8 mouse cellular contexts compared by ENCODE assay signal in the genomic region with DNA sequence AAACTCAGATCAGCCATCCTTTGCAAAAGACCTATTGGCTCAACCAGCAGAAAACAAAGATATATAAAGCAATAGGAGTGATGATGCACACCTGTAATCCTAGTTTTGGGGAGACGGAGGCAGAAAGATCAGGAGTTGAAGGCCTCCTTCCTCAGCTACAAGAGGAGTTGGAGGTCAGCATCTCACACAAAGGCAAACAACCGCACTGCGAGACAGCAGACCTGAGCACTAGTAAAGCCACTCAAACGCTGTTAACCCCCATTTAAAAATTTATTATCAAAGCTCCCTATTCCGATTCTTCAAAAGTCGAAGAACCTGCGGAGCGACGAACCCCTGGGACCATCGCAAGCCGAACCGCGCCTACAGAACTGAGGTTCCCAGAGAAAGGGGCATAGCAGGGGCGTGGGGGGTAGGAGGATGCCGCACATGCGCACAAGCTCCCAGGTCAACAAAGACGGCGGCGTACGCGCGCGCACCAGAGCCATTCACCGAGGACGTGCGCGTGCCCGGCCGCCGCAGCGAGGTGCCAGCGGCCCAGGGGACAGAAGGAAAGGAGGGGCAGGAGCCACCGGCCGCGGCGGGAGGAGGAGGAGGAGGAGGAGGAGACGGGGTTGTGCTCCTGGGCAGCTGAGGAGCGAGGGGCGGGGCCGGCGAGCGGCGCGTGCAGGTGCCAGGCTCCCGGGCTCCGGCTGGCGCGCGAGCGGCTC. TPM values are rescaled to one million over a fixed set of nuclear protein-coding genes. Genes with fewer than 3 reads are reported as not detected.
DNase-seq lines count a peak whose midpoint lies in the region; ATAC-seq and TF ChIP-seq lines count a peak whose summit lies in the region.

No protein-coding gene starts in this region.

- intact Hi-C loops in heart, postnatal 36 days (cut with DNase I) = loop anchor here (1.0 to 5.0 kb wide), 3 partner anchors 43 to 149 kb away; a partner anchor contains a TSS

- ATAC-seq in forebrain, embryonic 15.5 days (replicated peaks) = peak; percentile 92
- ATAC-seq in lung, embryonic 14.5 days (ENCODE audit: insufficient read depth) = peak; percentile 93

- H3K4me2 ChIP-seq in forebrain, embryonic 15.5 days (replicated peaks) = peak overlapping the region; percentile 58
- H3K4me2 ChIP-seq in lung, embryonic 14.5 days = peak overlapping the region; percentile 64

- H3K27me3 ChIP-seq in forebrain, embryonic 15.5 days = no peaks in the 10 kb centered on the region
- no peaks in the 10 kb centered on the region for H3K27me3 ChIP-seq in lung, embryonic 14.5 days (ENCODE audit: insufficient read depth, low read length)
- H3K27me3 ChIP-seq in thymus, adult 2 months (ENCODE audit: control insufficient read depth, insufficient read depth, low read length) = no peaks in the 10 kb centered on the region

- H3K9me3 ChIP-seq in ES-E14 (ENCODE audit: control insufficient read depth, insufficient read depth, low read depth, low read length) = no peaks in the 10 kb centered on the region
- H3K9me3 ChIP-seq in forebrain, embryonic 15.5 days = no peaks in the 10 kb centered on the region
- no peaks in the 10 kb centered on the region for H3K9me3 ChIP-seq in lung, embryonic 14.5 days (ENCODE audit: low read depth, low read length)

- peak; percentile 92 for DNase-seq in ES-E14 (ENCODE audit: low read depth, low spot score)
- DNase-seq in cerebellum, adult 11-12 months = peak; percentile 97
- peak; percentile 93 for DNase-seq in heart, postnatal 36 days
- peak; percentile 94 to 96 for DNase-seq in layer of hippocampus, adult 2 months (ENCODE audit: low spot score in 2 of 2)
- peak; percentile 98 for DNase-seq in lung, embryonic 14.5 days
- DNase-seq in thymus, adult 2 months = peak; percentile 94

- WGBS in forebrain, embryonic 15.5 days = under 1% methylated on average over 40 of the region's 50 CpGs
- WGBS in lung, embryonic 14.5 days = 1% methylated on average over 35 of the region's 50 CpGs
- under 1% methylated on average over 49 of the region's 50 CpGs for WGBS in olfactory bulb, adult 2 months
- under 1% methylated on average over 47 of the region's 50 CpGs for WGBS in thymus, adult 2 months

- H3K4me3 ChIP-seq in ES-E14 (ENCODE audit: insufficient read depth in 1 of 2, low read depth in 1 of 2, low read length in 2 of 2, poor library complexity in 1 of 2, severe bottlenecking in 1 of 2) = peak overlapping the region; percentile 71 to 83
- H3K4me3 ChIP-seq in forebrain, embryonic 15.5 days = peak overlapping the region; percentile 87
- H3K4me3 ChIP-seq in layer of hippocampus, adult 2 months = peak overlapping the region; percentile 85
- H3K4me3 ChIP-seq in lung, embryonic 14.5 days (ENCODE audit: low read depth, low read length) = peak overlapping the region; percentile 95
- peak overlapping the region; percentile 94 for H3K4me3 ChIP-seq in olfactory bulb, adult 2 months (ENCODE audit: insufficient read depth, low read depth, low read length)
- peak overlapping the region; percentile 93 for H3K4me3 ChIP-seq in thymus, adult 2 months (ENCODE audit: control insufficient read depth, insufficient read depth, low read length)

- TF ChIP-seq CTCF in layer of hippocampus, adult 2 months (conservative IDR thresholded peaks at IDR 0.05) = no peak
- no peak for TF ChIP-seq CTCF in lung, embryonic 14.5 days (IDR thresholded peaks at IDR 0.05; ENCODE audit: low read depth)
- TF ChIP-seq CTCF in olfactory bulb, adult 2 months (IDR thresholded peaks at IDR 0.05; ENCODE audit: insufficient read depth, low read depth, low read length) = no peak
- TF ChIP-seq CTCF in thymus, adult 2 months (IDR thresholded peaks at IDR 0.05; ENCODE audit: borderline replicate concordance, control insufficient read depth, extremely low read depth, insufficient read depth, low read length, poor library complexity) = 0 out of 2 replicates have a peak, but pooled peaks have one; percentile 65

- TF ChIP-seq POLR2A in olfactory bulb, adult 2 months (IDR thresholded peaks at IDR 0.05; ENCODE audit: insufficient read depth, low read depth, low read length) = no peak; the same call in 1 of the 2 replicates
- TF ChIP-seq POLR2A in thymus, adult 2 months (IDR thresholded peaks at IDR 0.05; ENCODE audit: control insufficient read depth, extremely low read depth, insufficient read depth, low read length, poor library complexity) = peak; percentile 72

- no peaks in the 10 kb centered on the region for H3K36me3 ChIP-seq in ES-E14 (ENCODE audit: control insufficient read depth, insufficient read depth, low read length, poor library complexity, severe bottlenecking)
- no peaks in the 10 kb centered on the region for H3K36me3 ChIP-seq in forebrain, embryonic 15.5 days
- 0 out of 2 replicates have a peak, but pooled peaks cover 7% of the 10 kb centered on the region for H3K36me3 ChIP-seq in lung, embryonic 14.5 days (ENCODE audit: insufficient read depth)
- H3K36me3 ChIP-seq in thymus, adult 2 months (ENCODE audit: control insufficient read depth, insufficient read depth, low read length) = no peaks in the 10 kb centered on the region

- H3K9ac ChIP-seq in ES-E14 (ENCODE audit: insufficient read depth, low read depth, low read length, poor library complexity, severe bottlenecking) = peak overlapping the region; percentile 85
- H3K9ac ChIP-seq in forebrain, embryonic 15.5 days (replicated peaks) = peak overlapping the region; percentile 98
- peak overlapping the region; percentile 91 for H3K9ac ChIP-seq in lung, embryonic 14.5 days

- H3K27ac ChIP-seq in ES-E14 (ENCODE audit: insufficient read depth, low read depth, low read length, poor library complexity, severe bottlenecking) = peak overlapping the region; percentile 73
- peak overlapping the region; percentile 98 for H3K27ac ChIP-seq in forebrain, embryonic 15.5 days (replicated peaks)
- H3K27ac ChIP-seq in layer of hippocampus, adult 2 months = peak overlapping the region; percentile 94
- H3K27ac ChIP-seq in lung, embryonic 14.5 days (ENCODE audit: low read depth) = peak overlapping the region; percentile 97
- H3K27ac ChIP-seq in olfactory bulb, adult 2 months (ENCODE audit: insufficient read depth, low read depth, low read length) = peak overlapping the region; percentile 65
- no peak overlapping the region; the same call in 1 of the 2 replicates for H3K27ac ChIP-seq in thymus, adult 2 months (ENCODE audit: control insufficient read depth, insufficient read depth, low read length)

- in situ Hi-C loops in ES-E14 (cut with MboI; ENCODE audit: low sequenced_read_pairs in 2 of 2, unreplicated experiment in 2 of 2) = no loop called here

- H3K4me1 ChIP-seq in ES-E14 (ENCODE audit: control insufficient read depth in 2 of 2, insufficient read depth in 2 of 2, low read length in 2 of 2, poor library complexity in 1 of 2) = peaks cover 0 to 5% of the 10 kb centered on the region in 2 experiments; a peak in 2 of 4 replicates
- H3K4me1 ChIP-seq in forebrain, embryonic 15.5 days = peaks cover 40% of the 10 kb centered on the region
- 0 out of 2 replicates have a peak, but pooled peaks cover 5% of the 10 kb centered on the region for H3K4me1 ChIP-seq in lung, embryonic 14.5 days (ENCODE audit: insufficient read depth)
- H3K4me1 ChIP-seq in olfactory bulb, adult 2 months (ENCODE audit: control insufficient read depth, insufficient read depth, low read length) = peaks cover 8% of the 10 kb centered on the region; the same call in 1 of the 2 replicates
- H3K4me1 ChIP-seq in thymus, adult 2 months (replicated peaks; ENCODE audit: control insufficient read depth, insufficient read depth, low read length) = peaks cover 10% of the 10 kb centered on the region

TF ChIP-seq in ES-E14, 5 proteins besides CTCF, POLR2A, EP300 and RAD21:
- 0 out of 2 replicates have a peak, but pooled peaks have one; percentile 32 for TF ChIP-seq HCFC1 (IDR thresholded peaks at IDR 0.05; ENCODE audit: borderline replicate concordance, insufficient read depth, low read length)
- no peak for TF ChIP-seq CHD2 (IDR thresholded peaks at IDR 0.05; ENCODE audit: low read depth, low read length)
TF ChIP-seq in ES-E14: peak in this region for 1.

RNA-seq across cellular contexts. Expression of a gene that starts 0.4 kb away (rescaled TPM):
- 39.0 and 48.8 TPM in 2 replicates for total RNA-seq in ES-E14 (2012; rRNA removed)
- polyA plus RNA-seq in forebrain, embryonic 15.5 days (2015; fragmentation: Nextera tagmentation; extraction: Ambion mirVana) = 35.1 and 36.4 TPM in 2 replicates
- 10 to 100 TPM; 31.6 to 33.3 TPM for total RNA-seq in heart, postnatal 36 days (2021)
- 10 to 100 TPM; 50.0 to 50.5 TPM for total RNA-seq in layer of hippocampus, adult 2 months (2021)
- polyA plus RNA-seq in lung, embryonic 14.5 days (2014; fragmentation: Nextera tagmentation; extraction: Ambion mirVana) = 25.8 and 26.7 TPM in 2 replicates
- not detected in 2 replicates for polyA plus RNA-seq in olfactory bulb, adult 2 months (2012; ENCODE audit: insufficient read depth, insufficient read length, low replicate concordance, missing spikeins)
- polyA plus RNA-seq in thymus, adult 2 months (2012; rRNA removed) = 10.7 and 14.7 TPM in 2 replicates

RNA-seq across cellular contexts. Expression of a gene that starts 14.6 kb away (rescaled TPM):
- 180 TPM in 2 replicates for total RNA-seq in ES-E14 (2012; rRNA removed)
- polyA plus RNA-seq in forebrain, embryonic 15.5 days (2015; fragmentation: Nextera tagmentation; extraction: Ambion mirVana) = 202 and 214 TPM in 2 replicates
- total RNA-seq in heart, postnatal 36 days (2021) = 10 to 100 TPM; 45.5 to 48.9 TPM
- total RNA-seq in layer of hippocampus, adult 2 months (2021) = 10 to 100 TPM; 49.0 to 53.1 TPM
- 202 and 207 TPM in 2 replicates for polyA plus RNA-seq in lung, embryonic 14.5 days (2014; fragmentation: Nextera tagmentation; extraction: Ambion mirVana)
- not detected in 2 replicates for polyA plus RNA-seq in olfactory bulb, adult 2 months (2012; ENCODE audit: insufficient read depth, insufficient read length, low replicate concordance, missing spikeins)
- polyA plus RNA-seq in thymus, adult 2 months (2012; rRNA removed) = 41.8 and 42.8 TPM in 2 replicates

RNA-seq across cellular contexts. Expression of a gene that starts 43.1 kb away (rescaled TPM):
- total RNA-seq in ES-E14 (2012; rRNA removed) = 59.1 and 66.7 TPM in 2 replicates
- 63.9 and 66.1 TPM in 2 replicates for polyA plus RNA-seq in forebrain, embryonic 15.5 days (2015; fragmentation: Nextera tagmentation; extraction: Ambion mirVana)
- total RNA-seq in heart, postnatal 36 days (2021) = 10 to 100 TPM; 64.4 to 72.6 TPM
- total RNA-seq in layer of hippocampus, adult 2 months (2021) = 10 to 100 TPM; 50.5 to 52.3 TPM
- polyA plus RNA-seq in lung, embryonic 14.5 days (2014; fragmentation: Nextera tagmentation; extraction: Ambion mirVana) = 98.1 and 99.2 TPM in 2 replicates
- polyA plus RNA-seq in olfactory bulb, adult 2 months (2012; ENCODE audit: insufficient read depth, insufficient read length, low replicate concordance, missing spikeins) = not detected in 2 replicates
- 64.5 and 74.9 TPM in 2 replicates for polyA plus RNA-seq in thymus, adult 2 months (2012; rRNA removed)

RNA-seq across cellular contexts. Expression of a gene that starts 57.0 kb away (rescaled TPM):
- total RNA-seq in ES-E14 (2012; rRNA removed) = 29.9 and 40.6 TPM in 2 replicates
- polyA plus RNA-seq in forebrain, embryonic 15.5 days (2015; fragmentation: Nextera tagmentation; extraction: Ambion mirVana) = 28.3 and 30.9 TPM in 2 replicates
- total RNA-seq in heart, postnatal 36 days (2021) = 1 to 10 TPM; 9.3 to 9.5 TPM
- 10 to 100 TPM; 17.4 to 17.7 TPM for total RNA-seq in layer of hippocampus, adult 2 months (2021)
- polyA plus RNA-seq in lung, embryonic 14.5 days (2014; fragmentation: Nextera tagmentation; extraction: Ambion mirVana) = 40.0 and 42.6 TPM in 2 replicates
- polyA plus RNA-seq in olfactory bulb, adult 2 months (2012; ENCODE audit: insufficient read depth, insufficient read length, low replicate concordance, missing spikeins) = not detected in 2 replicates
- polyA plus RNA-seq in thymus, adult 2 months (2012; rRNA removed) = 23.7 and 26.4 TPM in 2 replicates

Comparison
In these comparisons a context has a peak if more than half of its experiments do, and no peak if none do; other contexts are left out.
1. RNA of a gene that starts 14.6 kb away (polyA plus RNA-seq): 202 to 207 TPM in lung, embryonic 14.5 days, 202 to 214 TPM in forebrain, embryonic 15.5 days and 41.8 to 42.8 TPM in thymus, adult 2 months; not detected in olfactory bulb, adult 2 months; every median in the first group is over 10 times any median in the second.
2. Peak in every context shown above with its lines, with median percentiles within 50 percentile points of each other: DNase-seq, H3K4me3 ChIP-seq and H3K9ac ChIP-seq.